Mouse (Mus musculus): ENCODE measurements around the gene Olfr364-ps1.

Olfr364-ps1 gene

DNA sequence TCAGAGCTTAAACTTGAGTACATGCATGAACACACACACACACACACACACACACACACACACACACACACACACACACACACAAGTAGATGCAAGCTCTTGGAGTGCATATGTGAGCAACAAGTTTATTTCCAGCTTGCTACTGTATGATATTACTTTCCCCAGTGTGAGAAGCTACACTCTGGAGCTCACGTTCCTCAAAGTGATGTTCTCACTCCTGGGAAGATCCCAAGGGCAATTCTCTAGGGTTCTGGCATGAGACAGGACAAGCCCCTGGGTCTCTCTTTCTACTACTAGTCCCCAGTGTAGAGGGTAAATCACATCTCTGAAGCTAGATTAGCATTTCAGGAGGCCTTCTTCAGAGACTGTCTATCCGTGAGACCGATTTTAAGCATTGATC is at the start of gene Olfr364-ps1:
Gene Olfr364-ps1 (plus strand): TSS at position 301 of the 400 bp plus-strand sequence.
- DNase-seq, result no peak

DNA sequence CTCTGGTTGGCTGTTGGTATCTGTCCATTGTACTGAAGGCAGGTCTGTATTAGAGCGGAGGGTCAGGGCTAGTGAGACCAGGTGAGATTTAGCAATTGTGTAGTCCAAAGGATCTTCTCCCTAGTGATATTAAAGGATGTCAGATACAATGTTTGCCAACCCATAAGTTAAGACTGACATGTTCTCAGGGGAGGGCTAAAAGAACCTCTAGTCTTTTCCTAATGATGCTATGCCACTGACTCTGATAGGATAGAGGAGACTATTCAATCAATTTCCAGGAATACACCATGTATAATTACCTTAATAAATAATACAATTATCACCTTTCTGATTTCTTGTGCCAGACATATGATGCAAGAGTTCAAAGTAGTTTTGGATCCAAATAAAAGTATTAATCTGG is 21.3 kb upstream of the Olfr364-ps1 start, which contains the start of gene Olfr362:
Gene Olfr362 (minus strand): TSS at position 101 of the 400 bp plus-strand sequence.
- DNase-seq, result no peak

DNA sequence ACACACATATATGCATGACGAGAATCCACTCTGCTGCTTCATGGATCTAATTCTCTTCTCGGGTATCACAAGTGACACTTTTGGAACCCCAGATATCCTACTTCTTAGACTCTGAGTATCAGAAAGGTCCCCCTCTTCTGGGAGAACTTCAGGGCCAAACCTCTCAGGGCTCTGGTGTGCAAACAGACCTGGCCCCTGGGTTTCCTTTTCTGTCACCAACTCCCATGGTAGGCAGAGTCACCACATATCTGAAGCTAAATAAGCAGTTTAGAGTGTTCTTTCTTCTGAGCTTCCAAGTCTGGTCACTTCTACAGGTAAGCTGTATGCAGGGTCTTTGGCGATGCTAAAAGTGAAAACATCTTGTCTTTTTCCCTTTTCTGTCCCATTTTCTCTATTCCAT is 48.8 kb downstream of the Olfr364-ps1 start, which contains the start of gene Olfr365:
Gene Olfr365 (plus strand): TSS at position 301 of the 400 bp plus-strand sequence.
- no peak for DNase-seq

Data from lung, postnatal 14 days (tissue).